In genomic region chr5:103788976-103789375, GRCm38 (mm10) we compare ENCODE assay signal across 8 mouse cellular contexts.
DNase-seq lines count a peak whose midpoint lies in the region; ATAC-seq and TF ChIP-seq lines count a peak whose summit lies in the region.

No protein-coding gene starts in this region.

- no peak for ATAC-seq in cerebellum, adult (ENCODE audit: insufficient number of reproducible peaks, low FRiP score, low TSS enrichment)
- ATAC-seq in heart, embryonic 13.5 days (ENCODE audit: extremely low read depth, insufficient number of reproducible peaks, low FRiP score, low TSS enrichment) = peak; percentile 57; the same call in 1 of the 2 replicates
- no peak for ATAC-seq in CD4-positive, CD25-positive, alpha-beta regulatory T cell, adult 4 months

- peaks cover 11% of the 10 kb centered on the region for H3K4me1 ChIP-seq in cerebellum, adult 2 months (ENCODE audit: control insufficient read depth, insufficient read depth, low read length)
- peaks cover 50% of the 10 kb centered on the region for H3K4me1 ChIP-seq in heart, embryonic 13.5 days

- no peak for TF ChIP-seq POLR2A in cerebellum, adult 2 months (IDR thresholded peaks at IDR 0.05; ENCODE audit: borderline replicate concordance, insufficient read depth, low read length)

- H3K36me3 ChIP-seq in heart, embryonic 13.5 days = peaks cover 45% of the 10 kb centered on the region

- H3K9me3 ChIP-seq in heart, embryonic 13.5 days = no peaks in the 10 kb centered on the region

- H3K9ac ChIP-seq in heart, embryonic 13.5 days = peak overlapping the region; percentile 61

- no peak for TF ChIP-seq CTCF in cerebellum, adult 2 months (IDR thresholded peaks at IDR 0.05; ENCODE audit: borderline replicate concordance, insufficient read depth, low read depth, low read length)

- no peaks in the 10 kb centered on the region for H3K27me3 ChIP-seq in cerebellum, adult 2 months (ENCODE audit: control insufficient read depth, insufficient read depth, low read length)
- H3K27me3 ChIP-seq in heart, embryonic 13.5 days (replicated peaks) = no peaks in the 10 kb centered on the region

- H3K27ac ChIP-seq in cerebellum, adult 2 months (ENCODE audit: insufficient read depth, low read length) = peak overlapping the region; percentile 71
- peak overlapping the region; percentile 89 for H3K27ac ChIP-seq in heart, embryonic 13.5 days (replicated peaks)

- H3K4me2 ChIP-seq in heart, embryonic 13.5 days = peak overlapping the region; percentile 51

- WGBS in cerebellum, adult 2 months = 43% methylated on average over 2 of the region's 2 CpGs
- 20% methylated on average over 2 of the region's 2 CpGs for WGBS in heart, embryonic 13.5 days

- peak; percentile 44 to 47 for DNase-seq in cerebellum, adult 2 months
- DNase-seq in right cerebral cortex, adult 2 months (ENCODE audit: low spot score in 2 of 2) = peak; percentile 12 to 41
- DNase-seq in right cerebral cortex, postnatal 4 days = no peak
- DNase-seq in left cerebral cortex, postnatal 25 days (ENCODE audit: low spot score in 2 of 2) = peak; percentile 40 to 52
- DNase-seq in testis, postnatal 14 days (ENCODE audit: low spot score) = peak; percentile 60

- H3K4me3 ChIP-seq in cerebellum, adult 2 months (replicated peaks; ENCODE audit: insufficient read depth, low read depth, low read length) = no peak overlapping the region
- H3K4me3 ChIP-seq in heart, embryonic 13.5 days = no peak overlapping the region

- intact Hi-C loops in left cerebral cortex, postnatal 25 days (cut with DNase I) = loop anchor here (5.0 kb wide), 1 partner anchor 37 kb away; no protein-coding TSS in a partner anchor
